Mouse (Mus musculus): ENCODE measurements around the gene Klc1. TPM values are rescaled to one million over a fixed set of nuclear protein-coding genes. Genes with fewer than 3 reads are reported as not detected.

Klc1 gene
- total RNA-seq, 2 experiments from 2014 or later, result 36.3 to 72.7 TPM

GRCm38 (mm10) chr12:111812611-111813010 lies 54.0 kb downstream of the Klc1 start:
- no peak for ATAC-seq (ENCODE audit: poor library complexity, severe bottlenecking)

GRCm38 (mm10) chr12:111813111-111813765 lies 54.6 kb downstream of the Klc1 start:
- ATAC-seq (ENCODE audit: poor library complexity, severe bottlenecking), result peak; percentile 7

- peak; percentile 84 for ATAC-seq (ENCODE audit: poor library complexity, severe bottlenecking)
Measured at GRCm38 (mm10) chr12:111813766-111814617, 55.3 kb downstream of the Klc1 start, which contains the start of the genes Xrcc3 and Zfyve21. Gene Xrcc3 (minus strand): TSS chr12:111813873. Gene Zfyve21 (plus strand): TSS chr12:111814170.

DNA sequence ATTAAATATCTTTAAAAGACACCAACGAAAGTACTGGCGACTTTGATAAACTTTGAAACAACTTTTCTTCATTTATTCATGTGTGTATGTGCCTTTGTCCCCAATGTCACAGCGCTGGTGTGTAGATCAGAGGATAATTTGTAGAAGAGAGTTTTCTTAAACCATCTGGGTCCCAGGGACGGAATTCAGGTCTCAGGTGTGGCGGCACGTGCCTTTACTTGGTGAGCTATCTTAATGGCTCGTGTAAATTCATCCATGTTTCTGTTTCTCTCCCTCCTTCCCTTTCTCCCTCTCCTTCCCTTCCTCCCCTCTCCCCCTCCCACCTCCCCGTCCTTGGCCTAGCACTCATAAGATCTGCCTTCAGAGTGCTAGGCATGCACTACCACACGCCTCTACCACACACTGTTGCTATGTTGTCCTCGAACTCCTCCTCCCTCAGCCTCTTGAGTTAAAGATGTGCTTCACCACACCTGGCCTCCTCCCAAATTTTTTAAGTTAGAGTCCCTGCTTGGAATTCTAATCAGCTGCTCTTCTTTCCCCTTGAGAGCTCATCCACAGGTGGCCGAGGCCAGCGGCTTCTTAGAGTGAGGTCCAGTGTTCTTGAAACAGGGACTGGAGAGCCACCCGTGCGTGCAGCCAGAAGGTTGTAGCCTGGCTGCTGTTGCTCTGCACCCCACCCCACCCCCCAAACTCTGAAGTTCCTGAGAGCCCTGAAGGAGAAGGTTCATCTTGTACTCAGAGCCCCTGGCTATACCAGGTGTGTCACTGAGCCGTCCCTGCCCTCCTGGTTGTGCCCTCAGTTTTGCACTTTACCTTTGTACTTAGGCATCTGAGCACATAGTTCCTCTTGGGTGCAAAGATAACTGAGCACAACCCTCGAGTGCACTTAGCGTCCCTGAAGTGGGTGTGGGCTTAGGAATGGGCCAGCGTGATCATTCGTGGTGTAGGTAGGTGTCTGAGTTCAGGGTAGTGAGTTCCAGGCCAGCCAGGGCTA lies 56.4 kb downstream of the Klc1 start:
- no peak for ATAC-seq (ENCODE audit: poor library complexity, severe bottlenecking)

- ATAC-seq (ENCODE audit: poor library complexity, severe bottlenecking), result no peak
Measured at GRCm38 (mm10) chr12:111816528-111816927, 57.9 kb downstream of the Klc1 start.

DNA sequence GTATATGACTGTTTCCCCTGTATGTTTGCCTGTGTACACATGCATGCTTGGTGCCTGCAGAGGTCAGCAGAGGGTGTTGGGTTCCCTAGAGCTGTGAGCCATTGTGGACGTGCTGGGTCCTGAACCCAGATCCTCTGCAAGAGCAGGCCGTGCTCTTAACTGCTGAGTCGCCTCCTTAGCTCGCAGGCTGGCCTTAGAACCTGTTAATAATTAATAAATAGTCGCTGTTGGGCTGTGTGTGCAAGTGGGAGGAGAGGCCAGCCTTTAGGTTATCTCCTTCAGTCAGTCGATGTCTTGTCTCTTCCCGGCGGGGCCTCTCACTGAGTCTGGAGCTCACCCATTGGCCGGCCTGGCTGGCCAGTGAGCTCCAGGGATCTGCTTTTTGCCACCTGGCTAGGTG lies 58.3 kb downstream of the Klc1 start:
- no peak for ATAC-seq (ENCODE audit: poor library complexity, severe bottlenecking)

- ATAC-seq (ENCODE audit: poor library complexity, severe bottlenecking), result no peak
Measured at GRCm38 (mm10) chr12:111817991-111818390, 59.3 kb downstream of the Klc1 start.

GRCm38 (mm10) chr12:111819936-111820335 lies 61.3 kb downstream of the Klc1 start:
- ATAC-seq (ENCODE audit: poor library complexity, severe bottlenecking), result no peak

DNA sequence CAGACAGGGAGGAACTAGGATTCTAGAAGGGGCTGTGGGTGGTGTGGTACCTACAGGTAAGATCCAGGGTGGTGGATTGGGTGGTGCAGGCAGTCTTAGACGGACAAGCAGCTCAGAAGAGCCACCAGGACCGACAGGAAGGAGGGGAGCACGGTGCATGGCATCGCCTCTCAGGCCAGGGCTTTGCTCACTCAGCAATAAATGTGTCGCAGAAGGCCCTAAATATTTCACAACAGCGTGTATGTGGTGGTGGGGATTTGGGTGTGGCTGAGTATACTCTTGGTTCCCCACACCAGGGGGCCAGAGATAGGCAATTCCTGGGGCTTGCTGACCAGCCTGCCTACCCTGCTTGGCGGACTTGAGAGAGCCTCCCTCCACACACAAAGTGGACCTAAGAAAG lies 62.1 kb downstream of the Klc1 start:
- ATAC-seq (ENCODE audit: poor library complexity, severe bottlenecking), result peak; percentile 72

DNA sequence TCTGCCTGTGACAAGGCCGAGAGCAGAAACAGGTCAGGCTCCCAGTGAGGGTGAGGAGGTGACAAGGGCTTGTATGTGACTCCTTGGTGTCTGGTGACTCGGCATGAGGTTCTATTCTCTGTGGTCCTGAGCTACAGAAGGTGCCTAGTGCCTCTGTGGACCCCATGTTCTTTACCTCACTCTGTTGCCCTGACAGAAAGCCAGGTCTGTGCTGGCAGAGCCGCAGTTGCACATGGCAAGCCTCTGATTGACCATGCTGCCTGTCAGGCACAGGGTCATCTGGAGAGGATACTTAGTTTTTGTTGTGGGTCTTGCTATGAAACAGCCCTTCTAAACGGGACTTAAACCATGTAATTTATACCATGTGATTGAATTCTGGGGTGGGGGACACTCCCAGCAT lies 63.3 kb downstream of the Klc1 start:
- ATAC-seq (ENCODE audit: poor library complexity, severe bottlenecking), result no peak

DNA sequence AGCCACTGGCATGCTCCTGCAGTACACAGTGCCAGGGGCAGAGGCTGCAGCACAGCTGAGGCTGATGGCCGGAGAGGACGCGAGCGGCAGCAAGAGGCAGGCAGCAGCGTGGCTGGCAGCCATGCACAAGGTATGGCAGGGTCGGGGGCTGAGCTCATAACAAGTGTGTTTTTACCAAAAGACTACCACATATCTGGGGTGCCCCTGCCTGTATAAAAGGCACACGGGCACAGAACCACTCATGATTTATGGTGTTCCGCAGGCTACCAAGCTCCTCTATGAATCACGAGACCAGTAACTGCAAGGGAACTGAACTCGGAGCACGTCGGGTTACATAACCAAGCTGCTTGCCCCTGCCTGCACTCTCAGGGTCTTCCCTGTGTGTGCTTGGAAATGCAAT lies 68.9 kb downstream of the Klc1 start:
- no peak for ATAC-seq (ENCODE audit: poor library complexity, severe bottlenecking)

GRCm38 (mm10) chr12:111829447-111829846 lies 70.8 kb downstream of the Klc1 start:
- no peak for ATAC-seq (ENCODE audit: poor library complexity, severe bottlenecking)

DNA sequence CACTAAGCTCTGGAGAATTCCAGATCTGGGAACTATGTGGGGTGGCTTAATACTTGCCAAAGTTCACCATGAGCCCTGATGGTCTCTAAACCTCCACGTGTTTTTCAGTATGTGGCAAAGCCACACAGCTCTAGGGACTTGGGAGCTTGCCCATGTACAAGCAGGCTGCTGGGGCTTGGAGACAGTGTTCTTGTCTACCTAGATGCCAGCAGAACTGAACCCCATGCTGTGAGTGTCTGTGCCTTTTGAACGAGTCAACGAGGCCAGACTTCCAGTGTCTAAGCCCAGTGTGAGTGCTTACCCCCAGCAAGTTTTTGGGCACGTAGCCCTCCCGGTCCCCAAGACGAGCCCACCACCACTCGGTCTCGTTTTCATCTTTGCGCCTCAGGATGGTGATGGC lies 71.3 kb downstream of the Klc1 start:
- no peak for ATAC-seq (ENCODE audit: poor library complexity, severe bottlenecking)

GRCm38 (mm10) chr12:111830375-111830774 lies 71.7 kb downstream of the Klc1 start:
- ATAC-seq (ENCODE audit: poor library complexity, severe bottlenecking), result no peak; the same call in 1 of the 2 replicates

DNA sequence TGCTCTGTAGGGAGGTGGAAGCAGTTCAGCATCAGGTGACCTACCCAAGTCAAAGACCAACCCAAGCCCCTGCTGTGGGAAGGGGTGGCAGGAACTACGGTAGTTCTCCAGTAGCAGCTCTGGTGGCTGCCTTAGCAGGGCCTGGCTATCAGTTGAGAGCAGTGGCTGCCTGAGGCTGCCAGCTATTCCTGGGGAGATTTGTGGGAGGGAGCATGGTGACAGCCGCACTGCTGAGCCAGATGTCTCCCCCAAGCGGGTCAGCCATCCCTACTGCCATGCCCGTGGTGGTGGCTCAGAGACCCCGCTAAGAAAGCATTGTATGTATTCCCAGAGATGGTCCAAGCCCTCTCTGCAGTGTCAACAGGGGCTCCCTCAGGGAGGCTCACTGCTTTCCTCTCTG lies 74.0 kb downstream of the Klc1 start:
- no peak for ATAC-seq (ENCODE audit: poor library complexity, severe bottlenecking)

GRCm38 (mm10) chr12:111833457-111833856 lies 74.8 kb downstream of the Klc1 start:
- ATAC-seq (ENCODE audit: poor library complexity, severe bottlenecking), result no peak

DNA sequence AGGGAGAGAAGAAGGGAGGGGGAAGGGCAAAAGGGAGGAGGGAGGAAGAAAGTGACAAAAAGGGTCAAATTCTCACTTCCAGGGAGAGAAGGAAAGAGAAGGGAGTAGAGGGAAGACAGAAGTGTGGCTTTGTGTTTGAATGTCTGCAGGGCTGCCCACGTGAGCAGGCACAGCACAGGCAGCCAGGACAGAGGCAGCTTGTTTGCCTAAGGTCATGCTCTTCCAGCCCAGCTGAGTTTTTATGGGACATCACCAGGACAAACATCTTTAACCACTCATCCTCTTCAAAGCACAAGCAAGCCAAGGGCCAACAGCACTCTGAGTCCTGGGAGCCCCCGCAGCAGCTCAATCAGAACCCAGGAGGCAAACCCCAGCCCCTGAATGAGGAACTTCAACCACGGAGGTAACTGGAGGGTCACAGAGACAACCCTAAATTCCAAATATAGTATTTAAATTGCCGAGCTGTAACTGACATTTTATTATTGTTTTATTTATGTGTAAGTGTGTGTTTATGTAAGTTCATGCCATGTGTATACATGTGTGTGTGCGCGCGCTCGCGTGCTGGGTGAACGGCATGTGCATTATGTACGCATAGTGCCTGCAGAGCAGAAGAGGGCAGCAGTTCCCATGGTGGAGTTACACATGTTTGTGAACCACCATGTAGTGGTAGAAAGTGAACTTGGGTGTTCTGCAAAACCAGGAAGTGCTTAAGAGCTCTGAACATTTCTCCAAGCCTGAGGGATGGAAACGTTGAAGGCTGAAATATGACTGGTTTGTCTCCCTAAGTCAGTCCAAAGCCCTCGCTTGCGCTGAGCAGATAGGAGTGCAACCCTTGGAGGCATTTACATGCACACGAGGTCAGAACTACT lies 84.2 kb downstream of the Klc1 start:
- peak; percentile 57 for ATAC-seq (ENCODE audit: poor library complexity, severe bottlenecking)

GRCm38 (mm10) chr12:111843470-111843869 lies 84.8 kb downstream of the Klc1 start:
- ATAC-seq (ENCODE audit: poor library complexity, severe bottlenecking), result peak; percentile 64

GRCm38 (mm10) chr12:111845953-111846352 lies 87.3 kb downstream of the Klc1 start:
- ATAC-seq (ENCODE audit: poor library complexity, severe bottlenecking), result no peak

GRCm38 (mm10) chr12:111846815-111847214 lies 88.2 kb downstream of the Klc1 start:
- ATAC-seq (ENCODE audit: poor library complexity, severe bottlenecking), result no peak

All from megakaryocyte, adult 5-6 weeks (primary cell).